Mouse (Mus musculus): ENCODE measurements around the gene Sdk1.

GRCm38 (mm10) chr5:142256231-142256630 lies 1014.9 kb downstream of the Sdk1 start:
- TF ChIP-seq POLR2A (IDR thresholded peaks at IDR 0.05; ENCODE audit: low read depth, low read length) (no peak), USF2 (conservative IDR thresholded peaks at IDR 0.05; ENCODE audit: low read depth, low read length) (no peak), MXI1 (IDR thresholded peaks at IDR 0.05; ENCODE audit: low read depth, low read length) (no peak), MAX (IDR thresholded peaks at IDR 0.05; ENCODE audit: low read length) (no peak), ZC3H11A (IDR thresholded peaks at IDR 0.05; ENCODE audit: low read depth, low read length) (no peak), EP300 (IDR thresholded peaks at IDR 0.05; ENCODE audit: low read length) (no peak), CTCF (conservative IDR thresholded peaks at IDR 0.05 in 1 of 2, IDR thresholded peaks at IDR 0.05 in 1 of 2; ENCODE audit: low read depth in 2 of 2, low read length in 2 of 2) (no peak), ETS1 (conservative IDR thresholded peaks at IDR 0.05; ENCODE audit: low read depth, low read length) (no peak), ZNF384 (IDR thresholded peaks at IDR 0.05; ENCODE audit: low read depth, low read length) (no peak), MEF2A (IDR thresholded peaks at IDR 0.05; ENCODE audit: borderline replicate concordance, low read depth, low read length) (no peak)

All from CH12.LX (cell line).